ENCODE assay signal across 10 mouse cellular contexts in genomic region chr9:30519231-30519630, GRCm38 (mm10).
"Had no signal": no experiment of that assay in that cellular context is flagged by ENCODE, and none has a peak within 500 bp of the region (broad histone marks: within the 10 kb centered on the region; RNA-seq: fewer than 3 reads in every experiment).

No protein-coding gene starts in this region.

- DNase-seq: kidney, postnatal 25 days; layer of hippocampus, adult 9-11 months; liver; lung, adult 18-20 months; lung, postnatal 10 days; lung, postnatal 36 days; retina, postnatal 1 day; right cerebral cortex, postnatal 25 days; thymus, adult 18-20 months; thymus, postnatal 36 days had no signal
